Mouse (Mus musculus): ENCODE results near the gene Gm867.

DNA sequence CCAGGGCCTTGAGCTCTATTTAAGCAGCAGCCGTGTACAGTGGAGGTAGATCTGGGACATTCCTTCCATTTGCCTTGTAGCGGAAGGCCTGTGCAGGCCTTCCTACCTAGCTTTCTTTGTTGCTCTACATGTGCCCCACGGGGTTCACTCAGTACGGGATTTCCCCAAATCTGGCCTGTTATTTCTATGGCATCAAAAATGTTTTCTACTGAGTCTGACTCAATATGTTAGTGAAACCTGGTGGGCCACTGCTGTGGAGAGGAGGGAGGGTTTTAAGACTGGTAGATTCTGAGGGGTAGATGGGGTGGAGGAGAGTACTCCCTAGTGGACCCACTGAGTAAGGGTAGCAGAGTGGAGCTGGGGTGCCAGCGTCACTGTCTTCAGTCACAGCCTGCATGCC, 44.7 kb downstream of the Gm867 start:
- TF ChIP-seq POLR2A (IDR thresholded peaks at IDR 0.05; ENCODE audit: low read depth, low read length) = no peak
- no peak for TF ChIP-seq CTCF (IDR thresholded peaks at IDR 0.05; ENCODE audit: extremely low read depth, insufficient read depth, insufficient read length, insufficient replicate concordance)
